Comparison of ENCODE assay signal across 12 mouse cellular contexts in genomic region chr9:69667064-69667533, GRCm38 (mm10).
DNase-seq lines count a peak whose midpoint lies in the region; ATAC-seq and TF ChIP-seq lines count a peak whose summit lies in the region.
"Had no signal": no experiment of that assay in that cellular context is flagged by ENCODE, and none has a peak within 500 bp of the region (broad histone marks: within the 10 kb centered on the region; RNA-seq: fewer than 3 reads in every experiment).

No protein-coding gene starts in this region.

- H3K4me1 ChIP-seq in heart, embryonic 10.5 days, result peaks cover 12% of the 10 kb centered on the region
- H3K4me1 ChIP-seq in midbrain, postnatal 0 days (ENCODE audit: insufficient read depth, low read length), result peaks cover 5% of the 10 kb centered on the region
- H3K4me1 ChIP-seq in midbrain, embryonic 16.5 days (ENCODE audit: control insufficient read depth, insufficient read depth, low read length), result peaks cover 18% of the 10 kb centered on the region

- peak; percentile 12 for DNase-seq in adrenal gland, postnatal 10 days
- no peak for DNase-seq in adrenal gland, postnatal 36 days
- peak; percentile 4 to 13 for DNase-seq in heart, adult 9 months (ENCODE audit: low spot score in 2 of 2)
- no peak for DNase-seq in heart, embryonic 10.5 days (ENCODE audit: low spot score)
- DNase-seq in midbrain, postnatal 0 days (ENCODE audit: low spot score), result peak; percentile 73
- DNase-seq in spleen, postnatal 36 days (ENCODE audit: low spot score in 2 of 2), result no peak
- DNase-seq: liver had no signal

- no peaks in the 10 kb centered on the region for H3K36me3 ChIP-seq in heart, embryonic 10.5 days
- H3K36me3 ChIP-seq in midbrain, postnatal 0 days (ENCODE audit: insufficient read depth, low read length), result no peaks in the 10 kb centered on the region
- no peaks in the 10 kb centered on the region for H3K36me3 ChIP-seq in midbrain, embryonic 16.5 days (ENCODE audit: control insufficient read depth, insufficient read depth, low read length)
- H3K36me3 ChIP-seq: embryonic facial prominence, embryonic 13.5 days; hindbrain, embryonic 13.5 days; midbrain, embryonic 15.5 days had no signal

- H3K4me3 ChIP-seq in heart, embryonic 10.5 days, result no peak overlapping the region
- H3K4me3 ChIP-seq in midbrain, postnatal 0 days (ENCODE audit: low read depth, low read length), result no peak overlapping the region
- no peak overlapping the region for H3K4me3 ChIP-seq in midbrain, embryonic 16.5 days (ENCODE audit: low read depth, low read length)
- H3K4me3 ChIP-seq: embryonic facial prominence, embryonic 13.5 days; hindbrain, embryonic 13.5 days; midbrain, embryonic 15.5 days had no signal

- no peak for TF ChIP-seq CTCF in midbrain, postnatal 0 days (IDR thresholded peaks at IDR 0.05)

- no peaks in the 10 kb centered on the region for H3K9me3 ChIP-seq in heart, embryonic 10.5 days
- no peaks in the 10 kb centered on the region for H3K9me3 ChIP-seq in midbrain, postnatal 0 days (ENCODE audit: low read length)
- H3K9me3 ChIP-seq in midbrain, embryonic 16.5 days (replicated peaks; ENCODE audit: control insufficient read depth, low read length, poor library complexity, severe bottlenecking), result no peaks in the 10 kb centered on the region
- H3K9me3 ChIP-seq: embryonic facial prominence, embryonic 13.5 days; hindbrain, embryonic 13.5 days; midbrain, embryonic 15.5 days had no signal

- 52% methylated on average over 7 of the region's 7 CpGs for WGBS in heart, embryonic 10.5 days
- WGBS in midbrain, postnatal 0 days, result 49% methylated on average over 7 of the region's 7 CpGs
- 57% methylated on average over 7 of the region's 7 CpGs for WGBS in midbrain, embryonic 16.5 days

- H3K27ac ChIP-seq in heart, embryonic 10.5 days, result no peak overlapping the region
- H3K27ac ChIP-seq in midbrain, postnatal 0 days (ENCODE audit: low read depth, low read length), result no peak overlapping the region
- H3K27ac ChIP-seq in midbrain, embryonic 16.5 days (ENCODE audit: low read length), result no peak overlapping the region
- H3K27ac ChIP-seq: embryonic facial prominence, embryonic 13.5 days; hindbrain, embryonic 13.5 days; midbrain, embryonic 15.5 days had no signal

- no peak overlapping the region for H3K4me2 ChIP-seq in midbrain, postnatal 0 days (ENCODE audit: low read depth, low read length, poor library complexity, severe bottlenecking)
- no peak overlapping the region for H3K4me2 ChIP-seq in midbrain, embryonic 16.5 days (ENCODE audit: low read length)
- H3K4me2 ChIP-seq: embryonic facial prominence, embryonic 13.5 days; hindbrain, embryonic 13.5 days; midbrain, embryonic 15.5 days had no signal

- H3K27me3 ChIP-seq in heart, embryonic 10.5 days (ENCODE audit: insufficient read depth, poor library complexity, severe bottlenecking), result peaks cover 66% of the 10 kb centered on the region
- peaks cover 13% of the 10 kb centered on the region for H3K27me3 ChIP-seq in midbrain, postnatal 0 days (ENCODE audit: insufficient read depth, low read length)
- H3K27me3 ChIP-seq in midbrain, embryonic 16.5 days (ENCODE audit: control insufficient read depth, insufficient read depth, low read depth, low read length), result peaks cover 11% of the 10 kb centered on the region

- H3K9ac ChIP-seq in midbrain, postnatal 0 days (replicated peaks; ENCODE audit: low read length, poor library complexity, severe bottlenecking), result no peak overlapping the region
- H3K9ac ChIP-seq in midbrain, embryonic 16.5 days (ENCODE audit: low read depth, low read length), result no peak overlapping the region
- H3K9ac ChIP-seq: embryonic facial prominence, embryonic 13.5 days; hindbrain, embryonic 13.5 days; midbrain, embryonic 15.5 days had no signal

- ATAC-seq in midbrain, postnatal 0 days (ENCODE audit: low FRiP score), result no peak
- no peak for ATAC-seq in midbrain, embryonic 16.5 days
- ATAC-seq in megakaryocyte, adult 5-6 weeks (ENCODE audit: poor library complexity, severe bottlenecking), result peak; percentile 80
- ATAC-seq: midbrain, embryonic 15.5 days had no signal

Comparison
In these comparisons a context has a peak if more than half of its experiments do, and no peak if none do; other contexts are left out.
1. DNase-seq: peak in adrenal gland, postnatal 10 days (single experiment), heart, adult 9 months (2 of 2) and midbrain, postnatal 0 days (single experiment); none in adrenal gland, postnatal 36 days (0 of 2), heart, embryonic 10.5 days (single experiment) and spleen, postnatal 36 days (0 of 2).